Mouse (Mus musculus) cortical plate, adult 2 months (tissue): ENCODE data around the gene Fgd2. TPM values are rescaled to one million over a fixed set of nuclear protein-coding genes. Genes with fewer than 3 reads are reported as not detected.
"Not testable (repeated sequence)": the region's sequence is repeated elsewhere in the genome, so short reads cannot be mapped to it uniquely, and the experiment has no call there.

Experiments used
- H3K27ac ChIP-seq: fragments of 200-500 bp; 2 replicates; pipeline ENCODE4 v1.5.1; 2012; ENCODE audit warnings: low read length, control low read depth, inconsistent platforms; ENCODE audit not compliant: insufficient read depth
- H3K4me1 ChIP-seq: fragments of 200-500 bp; 2 replicates; pipeline ENCODE4 v1.6.1; 2011; ENCODE audit warnings: low read length; ENCODE audit not compliant: control insufficient read depth, insufficient read depth
- H3K4me3 ChIP-seq: fragments of 200-500 bp; 2 replicates; pipeline ENCODE4 v1.5.1; 2011; ENCODE audit warnings: mild to moderate bottlenecking, low read length, control low read depth; ENCODE audit not compliant: insufficient read depth
- CTCF ChIP-seq: fragments of 200-500 bp; IDR thresholded peaks from 2 replicates; pipeline ENCODE4 v1.5.1; 2011; ENCODE audit warnings: mild to moderate bottlenecking, control low read depth, low read length; ENCODE audit not compliant: insufficient read depth; ENCODE audit errors: extremely low read depth
- POLR2A ChIP-seq: fragments of 200-500 bp; IDR thresholded peaks from 2 replicates; pipeline ENCODE4 v1.6.1; 2011; ENCODE audit warnings: mild to moderate bottlenecking, low read length, control low read depth; ENCODE audit not compliant: insufficient read depth; ENCODE audit errors: extremely low read depth
- polyA plus RNA-seq: library from polyadenylated mRNA; depleted of rRNA; stranded (reverse); fragments of >200 nt; gene quantifications from 2 replicates; pipeline ENCODE4 v1.2.3, GENCODE M21; 2012; rRNA removed

Gene Fgd2
- polyA plus RNA-seq: 16.8 and 17.0 TPM in 2 replicates

GRCm38 (mm10) chr17:29360761-29361221 lies at the start of gene Fgd2:
TSS of gene Fgd2 (plus strand) at chr17:29360914.
- H3K4me3 ChIP-seq: peak within 1 kb of the TSS; percentile 32
- peaks cover 5% of the 10 kb centered on the region for H3K4me1 ChIP-seq
- no peak within 1 kb of the TSS for H3K27ac ChIP-seq

GRCm38 (mm10) chr17:29311602-29312001 lies 49.1 kb upstream of the Fgd2 start:
- Histone ChIP-seq H3K27ac (no peak overlapping the region), H3K4me3 (no peak overlapping the region)

More at GRCm38 (mm10) chr17:29360761-29361221, at the start of gene Fgd2:
- TF ChIP-seq CTCF (no peak), POLR2A (no peak)

GRCm38 (mm10) chr17:29312082-29312481 lies 48.6 kb upstream of the Fgd2 start:
- no peak overlapping the region for H3K27ac ChIP-seq
- TF ChIP-seq POLR2A (no peak), CTCF (no peak)
- no peak overlapping the region for H3K4me3 ChIP-seq
- H3K4me1 ChIP-seq: no peaks in the 10 kb centered on the region

More at GRCm38 (mm10) chr17:29311602-29312001, 49.1 kb upstream of the Fgd2 start:
- TF ChIP-seq CTCF: no peak
- no peak for TF ChIP-seq POLR2A
- no peaks in the 10 kb centered on the region for H3K4me1 ChIP-seq

GRCm38 (mm10) chr17:29313300-29313699 lies 47.4 kb upstream of the Fgd2 start:
- no peak overlapping the region for H3K4me3 ChIP-seq
- H3K4me1 ChIP-seq: no peaks in the 10 kb centered on the region
- TF ChIP-seq CTCF (no peak), POLR2A (no peak)
- H3K27ac ChIP-seq: no peak overlapping the region

GRCm38 (mm10) chr17:29315672-29316465 lies 44.8 kb upstream of the Fgd2 start:
- Histone ChIP-seq H3K27ac (no peak overlapping the region), H3K4me3 (no peak overlapping the region), H3K4me1 (no peaks in the 10 kb centered on the region)
- TF ChIP-seq POLR2A (no peak), CTCF (no peak)

GRCm38 (mm10) chr17:29316891-29317290 lies 43.8 kb upstream of the Fgd2 start:
- H3K4me1 ChIP-seq: no peaks in the 10 kb centered on the region
- H3K4me3 ChIP-seq: no peak overlapping the region
- TF ChIP-seq CTCF (no peak), POLR2A (no peak)
- H3K27ac ChIP-seq: no peak overlapping the region

- not testable (repeated sequence) for H3K4me3 ChIP-seq, H3K4me1 ChIP-seq, H3K27ac ChIP-seq
These were observed 43.3 kb upstream of the Fgd2 start, which contains the start of gene Pi16 for GRCm38 (mm10) chr17:29317380-29317779. TSS of gene Pi16 (plus strand) at chr17:29317680.

GRCm38 (mm10) chr17:29318731-29319250 lies 41.9 kb upstream of the Fgd2 start:
- H3K4me3 ChIP-seq: no peak overlapping the region
- H3K27ac ChIP-seq: no peak overlapping the region
- TF ChIP-seq CTCF (no peak), POLR2A (no peak)
- no peaks in the 10 kb centered on the region for H3K4me1 ChIP-seq

GRCm38 (mm10) chr17:29319476-29319875 lies 41.2 kb upstream of the Fgd2 start:
- H3K4me3 ChIP-seq: no peak overlapping the region
- no peak overlapping the region for H3K27ac ChIP-seq
- H3K4me1 ChIP-seq: no peaks in the 10 kb centered on the region
- TF ChIP-seq POLR2A (no peak), CTCF (no peak)
